Mouse (Mus musculus): ENCODE results near the gene Pi4k2b. TPM values are rescaled to one million over a fixed set of nuclear protein-coding genes. Genes with fewer than 3 reads are reported as not detected.
"Not testable (repeated sequence)": the region's sequence is repeated elsewhere in the genome, so short reads cannot be mapped to it uniquely, and the experiment has no call there.

Pi4k2b gene
- total RNA-seq, 2 experiments from 2014 or later: 2.6 to 2.7 TPM

- DNase-seq; intact Hi-C loops (cut with DNase I): not testable (repeated sequence)
These were observed 35.3 kb downstream of the Pi4k2b start for GRCm38 (mm10) chr5:52776466-52777354.

GRCm38 (mm10) chr5:52782523-52783250 is 41.3 kb downstream of the Pi4k2b start:
- DNase-seq: peak; percentile 84 to 85
- intact Hi-C loops (cut with DNase I): loop anchor here (5.0 kb wide), 1 partner anchor 115 kb away; the partner anchor contains the start of gene Sepsecs

- intact Hi-C loops (cut with DNase I): loop anchor here (5.0 kb wide), 1 partner anchor 116 kb away; the partner anchor contains the start of gene Sepsecs
These were observed 41.9 kb downstream of the Pi4k2b start for GRCm38 (mm10) chr5:52783251-52783620.

GRCm38 (mm10) chr5:52783957-52784356 is 42.6 kb downstream of the Pi4k2b start:
- intact Hi-C loops (cut with DNase I): loop anchor here (5.0 kb wide), 1 partner anchor 117 kb away; the partner anchor contains the start of gene Sepsecs
- no peak for DNase-seq

More at GRCm38 (mm10) chr5:52783251-52783620, 41.9 kb downstream of the Pi4k2b start:
- DNase-seq: no peak

- no peak for DNase-seq
- intact Hi-C loops (cut with DNase I): no loop called here
These were observed 45.4 kb downstream of the Pi4k2b start for GRCm38 (mm10) chr5:52786556-52787322.

- intact Hi-C loops (cut with DNase I): no loop called here
- no peak for DNase-seq
These were observed 51.9 kb downstream of the Pi4k2b start for GRCm38 (mm10) chr5:52793230-52793629.

- DNase-seq: no peak
- intact Hi-C loops (cut with DNase I): no loop called here
These were observed 52.7 kb downstream of the Pi4k2b start for GRCm38 (mm10) chr5:52794109-52794508.

- intact Hi-C loops (cut with DNase I): no loop called here
- no peak for DNase-seq
These were observed 58.1 kb downstream of the Pi4k2b start for GRCm38 (mm10) chr5:52799274-52799985.

- intact Hi-C loops (cut with DNase I): no loop called here
- no peak for DNase-seq
These were observed 64.4 kb downstream of the Pi4k2b start for GRCm38 (mm10) chr5:52805801-52806200.

- intact Hi-C loops (cut with DNase I): no loop called here
- DNase-seq: no peak
These were observed 65.0 kb downstream of the Pi4k2b start for GRCm38 (mm10) chr5:52806349-52806748.

- DNase-seq: no peak
These were observed 65.7 kb downstream of the Pi4k2b start for GRCm38 (mm10) chr5:52807030-52807429.

GRCm38 (mm10) chr5:52810446-52810845 is 69.1 kb downstream of the Pi4k2b start:
- intact Hi-C loops (cut with DNase I): no loop called here
- no peak for DNase-seq

More at GRCm38 (mm10) chr5:52807030-52807429, 65.7 kb downstream of the Pi4k2b start:
- intact Hi-C loops (cut with DNase I): no loop called here

GRCm38 (mm10) chr5:52811056-52811455 is 69.7 kb downstream of the Pi4k2b start:
- intact Hi-C loops (cut with DNase I): no loop called here
- no peak for DNase-seq

- intact Hi-C loops (cut with DNase I): no loop called here
- DNase-seq: no peak
These were observed 71.1 kb downstream of the Pi4k2b start for GRCm38 (mm10) chr5:52812456-52812855.

GRCm38 (mm10) chr5:52813312-52813711 is 71.9 kb downstream of the Pi4k2b start:
- DNase-seq: no peak
- intact Hi-C loops (cut with DNase I): no loop called here

GRCm38 (mm10) chr5:52818676-52819075 is 77.3 kb downstream of the Pi4k2b start:
- intact Hi-C loops (cut with DNase I): no loop called here
- no peak for DNase-seq
